Mouse (Mus musculus) liver, embryonic 15.5 days (tissue): ENCODE results near the gene Plekhg1. TPM values are rescaled to one million over a fixed set of nuclear protein-coding genes. Genes with fewer than 3 reads are reported as not detected.

Source experiments
- ATAC-seq: fragments of 200-750 bp; cut with Nextera tagmentation; 2 replicates; pipeline ENCODE4 v1.8.0; 2017; ENCODE audit warnings: moderate number of reproducible peaks, mild to moderate bottlenecking, moderate library complexity; ENCODE audit not compliant: insufficient read depth
- H3K27ac ChIP-seq: fragments of 300-500 bp; sonication (generic); replicated peaks from 2 replicates; pipeline ENCODE4 v1.5.1; 2015; ENCODE audit warnings: mild to moderate bottlenecking, inconsistent platforms
- H3K27me3 ChIP-seq: fragments of 300-500 bp; sonication (generic); 2 replicates; pipeline ENCODE4 v1.6.1; 2015; ENCODE audit warnings: mild to moderate bottlenecking, inconsistent platforms
- H3K36me3 ChIP-seq: fragments of 300-500 bp; sonication (generic); replicated peaks from 2 replicates; pipeline ENCODE4 v1.6.1; 2015; ENCODE audit warnings: moderate library complexity, mild to moderate bottlenecking, inconsistent platforms
- H3K4me1 ChIP-seq: fragments of 300-500 bp; sonication (generic); replicated peaks from 2 replicates; pipeline ENCODE4 v1.6.1; 2015; ENCODE audit warnings: inconsistent platforms
- H3K4me2 ChIP-seq: fragments of 300-500 bp; sonication (generic); 2 replicates; pipeline ENCODE4 v1.6.1; 2015; ENCODE audit warnings: moderate library complexity, mild to moderate bottlenecking, inconsistent platforms
- H3K4me3 ChIP-seq: fragments of 300-500 bp; sonication (generic); replicated peaks from 2 replicates; pipeline ENCODE4 v1.5.1; 2015; ENCODE audit warnings: mild to moderate bottlenecking, inconsistent platforms
- H3K9ac ChIP-seq: fragments of 300-500 bp; sonication (generic); 2 replicates; pipeline ENCODE4 v1.6.1; 2015; ENCODE audit warnings: moderate library complexity, mild to moderate bottlenecking, inconsistent platforms
- H3K9me3 ChIP-seq: fragments of 300-500 bp; sonication (generic); replicated peaks from 2 replicates; pipeline ENCODE4 v1.6.1; 2016; ENCODE audit warnings: inconsistent platforms
- WGBS: fragments of 180-500 bp; shearing (Covaris S2); methylation state at CpG from one replicate; pipeline ENCODE4 v1.1.7; 2015; ENCODE audit warnings: mixed read lengths; ENCODE audit not compliant: insufficient replicate concordance; 5-methylcytosine and 5-hydroxymethylcytosine counted together
- polyA plus RNA-seq: library from polyadenylated mRNA; unstranded; fragments of >200 nt; fragmentation: Nextera tagmentation; extraction: Ambion mirVana; gene quantifications from 2 replicates; pipeline ENCODE4 v1.2.1, GENCODE M21; 2015

Gene Plekhg1
- polyA plus RNA-seq, 1 experiment from 2014 or later, result 1.0 TPM

- WGBS, result 52% methylated on average over 5 of the region's 5 CpGs
- Histone ChIP-seq H3K4me1 (no peaks in the 10 kb centered on the region), H3K27me3 (peaks cover 27% of the 10 kb centered on the region), H3K4me3 (no peak overlapping the region), H3K4me2 (no peak overlapping the region), H3K9ac (no peak overlapping the region), H3K9me3 (no peaks in the 10 kb centered on the region), H3K36me3 (no peaks in the 10 kb centered on the region), H3K27ac (no peak overlapping the region)
- no peak for ATAC-seq
Measured at GRCm38 (mm10) chr10:3743826-3744225, 3.7 kb downstream of the Plekhg1 start.

GRCm38 (mm10) chr10:3746794-3747518 is 6.8 kb downstream of the Plekhg1 start:
- Histone ChIP-seq H3K4me3 (no peak overlapping the region), H3K27me3 (peaks cover under 1% of the 10 kb centered on the region; the same call in 1 of the 2 replicates), H3K4me2 (no peak overlapping the region), H3K9me3 (no peaks in the 10 kb centered on the region), H3K36me3 (no peaks in the 10 kb centered on the region), H3K4me1 (no peaks in the 10 kb centered on the region), H3K9ac (no peak overlapping the region), H3K27ac (no peak overlapping the region)
- 30% methylated on average over 3 of the region's 3 CpGs for WGBS
- no peak for ATAC-seq

- no peaks in the 10 kb centered on the region for H3K4me1 ChIP-seq
- ATAC-seq, result no peak
- H3K27me3 ChIP-seq, result no peaks in the 10 kb centered on the region
- H3K9me3 ChIP-seq, result no peaks in the 10 kb centered on the region
- no peak overlapping the region for H3K4me3 ChIP-seq
- H3K4me2 ChIP-seq, result no peak overlapping the region
- WGBS, result 40% methylated on average over 1 of the region's 1 CpGs
- no peaks in the 10 kb centered on the region for H3K36me3 ChIP-seq
- H3K27ac ChIP-seq, result no peak overlapping the region
- H3K9ac ChIP-seq, result no peak overlapping the region
Measured at GRCm38 (mm10) chr10:3749580-3749979, 9.4 kb downstream of the Plekhg1 start.

- H3K4me2 ChIP-seq, result no peak overlapping the region
- no peaks in the 10 kb centered on the region for H3K36me3 ChIP-seq
- ATAC-seq, result no peak
- H3K4me1 ChIP-seq, result no peaks in the 10 kb centered on the region
- 59% methylated on average over 5 of the region's 5 CpGs for WGBS
- H3K4me3 ChIP-seq, result no peak overlapping the region
- no peak overlapping the region for H3K9ac ChIP-seq
- H3K27ac ChIP-seq, result no peak overlapping the region
- H3K9me3 ChIP-seq, result no peaks in the 10 kb centered on the region
- H3K27me3 ChIP-seq, result no peaks in the 10 kb centered on the region
Measured at GRCm38 (mm10) chr10:3761992-3762391, 21.8 kb downstream of the Plekhg1 start.

GRCm38 (mm10) chr10:3763199-3763598 is 23.0 kb downstream of the Plekhg1 start:
- 24% methylated on average over 3 of the region's 3 CpGs for WGBS
- Histone ChIP-seq H3K27me3 (no peaks in the 10 kb centered on the region), H3K4me3 (no peak overlapping the region), H3K9me3 (no peaks in the 10 kb centered on the region), H3K36me3 (no peaks in the 10 kb centered on the region), H3K27ac (no peak overlapping the region), H3K4me1 (no peaks in the 10 kb centered on the region), H3K9ac (no peak overlapping the region), H3K4me2 (no peak overlapping the region)
- no peak for ATAC-seq

- Histone ChIP-seq H3K36me3 (no peaks in the 10 kb centered on the region), H3K9me3 (no peaks in the 10 kb centered on the region), H3K27me3 (no peaks in the 10 kb centered on the region), H3K4me3 (no peak overlapping the region), H3K27ac (no peak overlapping the region), H3K4me1 (no peaks in the 10 kb centered on the region), H3K4me2 (no peak overlapping the region), H3K9ac (no peak overlapping the region)
- 68% methylated on average over 5 of the region's 5 CpGs for WGBS
- ATAC-seq, result no peak
Measured at GRCm38 (mm10) chr10:3769131-3769530, 29.0 kb downstream of the Plekhg1 start.

- no peak overlapping the region for H3K4me3 ChIP-seq
- H3K27me3 ChIP-seq, result no peaks in the 10 kb centered on the region
- no peaks in the 10 kb centered on the region for H3K36me3 ChIP-seq
- no peak for ATAC-seq
- H3K27ac ChIP-seq, result no peak overlapping the region
- H3K4me1 ChIP-seq, result no peaks in the 10 kb centered on the region
- 29% methylated on average over 2 of the region's 2 CpGs for WGBS
- H3K9me3 ChIP-seq, result no peaks in the 10 kb centered on the region
- H3K9ac ChIP-seq, result no peak overlapping the region
- no peak overlapping the region for H3K4me2 ChIP-seq
Measured at GRCm38 (mm10) chr10:3774330-3774729, 34.2 kb downstream of the Plekhg1 start.

GRCm38 (mm10) chr10:3776761-3777160 is 36.6 kb downstream of the Plekhg1 start:
- Histone ChIP-seq H3K9me3 (no peaks in the 10 kb centered on the region), H3K4me3 (no peak overlapping the region), H3K36me3 (no peaks in the 10 kb centered on the region), H3K27ac (no peak overlapping the region), H3K27me3 (no peaks in the 10 kb centered on the region), H3K4me1 (no peaks in the 10 kb centered on the region), H3K4me2 (no peak overlapping the region), H3K9ac (no peak overlapping the region)
- WGBS, result 50% methylated on average over 2 of the region's 2 CpGs
- ATAC-seq, result no peak

- no peak for ATAC-seq
- Histone ChIP-seq H3K27me3 (no peaks in the 10 kb centered on the region), H3K4me3 (no peak overlapping the region), H3K9me3 (no peaks in the 10 kb centered on the region), H3K36me3 (no peaks in the 10 kb centered on the region), H3K4me1 (no peaks in the 10 kb centered on the region), H3K4me2 (no peak overlapping the region), H3K27ac (no peak overlapping the region), H3K9ac (no peak overlapping the region)
- WGBS, result 80% methylated on average over 4 of the region's 4 CpGs
Measured at GRCm38 (mm10) chr10:3785362-3785761, 45.2 kb downstream of the Plekhg1 start.

GRCm38 (mm10) chr10:3786531-3786930 is 46.4 kb downstream of the Plekhg1 start:
- H3K36me3 ChIP-seq, result no peaks in the 10 kb centered on the region
- 67% methylated on average over 4 of the region's 4 CpGs for WGBS
- no peaks in the 10 kb centered on the region for H3K27me3 ChIP-seq
- H3K9me3 ChIP-seq, result no peaks in the 10 kb centered on the region
- no peak overlapping the region for H3K4me3 ChIP-seq
- no peak overlapping the region for H3K9ac ChIP-seq
- no peak for ATAC-seq
- no peak overlapping the region for H3K27ac ChIP-seq
- no peak overlapping the region for H3K4me2 ChIP-seq
- no peaks in the 10 kb centered on the region for H3K4me1 ChIP-seq

- Histone ChIP-seq H3K4me3 (no peak overlapping the region), H3K27me3 (no peaks in the 10 kb centered on the region), H3K36me3 (no peaks in the 10 kb centered on the region), H3K9me3 (no peaks in the 10 kb centered on the region), H3K27ac (no peak overlapping the region), H3K4me1 (no peaks in the 10 kb centered on the region), H3K4me2 (no peak overlapping the region), H3K9ac (no peak overlapping the region)
- WGBS, result 42% methylated on average over 5 of the region's 5 CpGs
- no peak for ATAC-seq
Measured at GRCm38 (mm10) chr10:3787006-3787405, 46.8 kb downstream of the Plekhg1 start.

- no peak overlapping the region for H3K9ac ChIP-seq
- ATAC-seq, result no peak
- 58% methylated on average over 3 of the region's 3 CpGs for WGBS
- H3K27ac ChIP-seq, result no peak overlapping the region
- no peaks in the 10 kb centered on the region for H3K36me3 ChIP-seq
- H3K4me3 ChIP-seq, result no peak overlapping the region
- H3K4me2 ChIP-seq, result no peak overlapping the region
- no peaks in the 10 kb centered on the region for H3K9me3 ChIP-seq
- H3K27me3 ChIP-seq, result no peaks in the 10 kb centered on the region
- H3K4me1 ChIP-seq, result no peaks in the 10 kb centered on the region
Measured at GRCm38 (mm10) chr10:3793825-3794224, 53.7 kb downstream of the Plekhg1 start.
